Mouse (Mus musculus): ENCODE results near the gene Esyt3.

The Esyt3 gene

GRCm38 (mm10) chr9:99354796-99355195 lies 3.6 kb downstream of the Esyt3 start:
- no peak for DNase-seq (ENCODE audit: low spot score)

- DNase-seq (ENCODE audit: low spot score), result no peak
Observed at GRCm38 (mm10) chr9:99353390-99353789, 5.0 kb downstream of the Esyt3 start.

GRCm38 (mm10) chr9:99352964-99353363 lies 5.4 kb downstream of the Esyt3 start:
- DNase-seq (ENCODE audit: low spot score), result no peak

GRCm38 (mm10) chr9:99345351-99345792 lies 13.0 kb downstream of the Esyt3 start:
- DNase-seq (ENCODE audit: low spot score), result no peak

- no peak for DNase-seq (ENCODE audit: low spot score)
Observed at GRCm38 (mm10) chr9:99341600-99341999, 16.8 kb downstream of the Esyt3 start.

GRCm38 (mm10) chr9:99340126-99340525 lies 18.2 kb downstream of the Esyt3 start:
- no peak for DNase-seq (ENCODE audit: low spot score)

GRCm38 (mm10) chr9:99339182-99339581 lies 19.2 kb downstream of the Esyt3 start:
- no peak for DNase-seq (ENCODE audit: low spot score)

- no peak for DNase-seq (ENCODE audit: low spot score)
Observed at GRCm38 (mm10) chr9:99338293-99338692, 20.1 kb downstream of the Esyt3 start.

GRCm38 (mm10) chr9:99336538-99336937 lies 21.8 kb downstream of the Esyt3 start:
- DNase-seq (ENCODE audit: low spot score), result no peak

GRCm38 (mm10) chr9:99326881-99327280 lies 31.5 kb downstream of the Esyt3 start:
- no peak for DNase-seq (ENCODE audit: low spot score)

- DNase-seq (ENCODE audit: low spot score), result no peak
Observed at GRCm38 (mm10) chr9:99325961-99326360, 32.4 kb downstream of the Esyt3 start.

GRCm38 (mm10) chr9:99325208-99325929 lies 33.0 kb downstream of the Esyt3 start:
- DNase-seq (ENCODE audit: low spot score), result no peak

GRCm38 (mm10) chr9:99320006-99320405 lies 38.4 kb downstream of the Esyt3 start:
- DNase-seq (ENCODE audit: low spot score), result no peak

GRCm38 (mm10) chr9:99319343-99319951 lies 38.9 kb downstream of the Esyt3 start:
- DNase-seq (ENCODE audit: low spot score), result no peak

GRCm38 (mm10) chr9:99306226-99306625 lies 52.1 kb downstream of the Esyt3 start:
- DNase-seq (ENCODE audit: low spot score), result no peak

- DNase-seq (ENCODE audit: low spot score), result no peak
Observed at GRCm38 (mm10) chr9:99304296-99304695, 54.1 kb downstream of the Esyt3 start.
